Mouse (Mus musculus) spleen, postnatal 14 days (tissue): ENCODE data around the gene Gm49361.
A peak's percentile ranks its signal among the peaks of the same experiment; 100 is the strongest.

Experiments used
- DNase-seq, 2 experiments: peaks; one replicate each; pipeline ENCODE4 v3.0.0; 2021 to 2022; ENCODE audit warnings: low spot score in 2 of 2

The Gm49361 gene

DNA sequence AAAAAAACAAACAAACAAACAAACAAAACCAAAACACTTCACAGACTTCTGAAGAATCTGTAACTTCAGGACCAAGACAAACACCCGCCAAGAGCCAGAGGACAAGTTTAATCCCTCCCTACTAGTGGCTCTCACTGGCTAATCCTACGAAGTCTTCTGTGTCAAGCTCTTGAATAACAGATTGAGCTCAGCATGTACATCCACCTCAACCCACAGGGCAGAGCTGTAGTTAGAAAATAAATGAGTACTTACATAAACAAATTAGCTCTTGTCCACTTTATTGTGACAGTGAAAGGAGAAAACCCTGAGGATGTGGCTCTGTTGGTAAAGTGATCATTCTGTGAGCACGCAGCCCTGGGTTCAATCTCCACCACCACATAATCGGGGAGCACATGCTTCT lies 124.2 kb downstream of the Gm49361 start:
- no peak for DNase-seq

DNA sequence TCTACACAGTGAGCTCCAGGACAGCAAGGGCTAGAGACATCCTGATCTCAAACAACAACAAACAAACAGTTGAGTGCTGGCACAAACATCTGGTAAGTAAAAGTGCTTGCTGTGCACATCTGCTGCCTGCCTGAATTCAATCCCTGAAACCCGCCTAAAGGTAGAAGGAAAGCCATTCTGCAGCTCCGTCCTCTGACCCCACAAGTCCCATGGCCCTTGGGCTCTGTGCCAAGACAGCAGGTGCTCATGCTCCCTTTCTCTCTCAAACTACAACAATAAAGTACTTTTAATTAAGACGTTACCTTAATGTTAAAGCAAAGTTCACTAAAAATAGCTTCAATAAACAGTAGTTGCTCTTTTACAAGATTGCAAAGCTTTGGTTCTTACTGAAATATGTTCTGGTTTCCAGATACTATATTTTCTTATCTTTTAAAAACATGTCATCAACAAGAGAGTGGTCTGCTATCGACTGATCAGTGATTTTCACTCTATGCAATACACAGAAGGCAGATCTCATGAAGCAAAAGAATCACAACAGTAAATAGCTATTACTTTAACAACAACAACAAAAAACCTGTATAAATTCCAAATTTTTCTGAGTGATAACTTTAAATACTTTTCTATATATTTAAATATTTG lies 125.2 kb downstream of the Gm49361 start:
- no peak for DNase-seq

DNA sequence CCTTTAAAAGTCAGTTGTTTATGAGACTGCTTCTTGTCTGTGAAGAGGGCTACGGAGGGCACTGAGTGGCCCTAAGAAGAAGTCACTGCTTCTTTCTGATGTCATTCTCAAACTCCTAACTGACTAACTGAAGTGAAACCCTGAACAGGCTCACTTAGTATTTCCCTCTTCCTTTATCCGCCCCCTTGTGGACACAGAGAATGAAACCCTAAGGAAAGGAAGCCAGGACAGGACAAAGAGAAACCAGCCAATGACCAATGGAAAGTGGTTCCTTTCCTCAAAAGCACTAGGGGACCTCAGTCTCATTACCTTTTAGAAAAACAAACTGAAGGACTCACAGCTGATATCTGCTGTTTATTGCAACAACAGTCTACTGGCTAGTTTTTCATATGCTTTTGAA lies 126.4 kb downstream of the Gm49361 start:
- no peak for DNase-seq

DNA sequence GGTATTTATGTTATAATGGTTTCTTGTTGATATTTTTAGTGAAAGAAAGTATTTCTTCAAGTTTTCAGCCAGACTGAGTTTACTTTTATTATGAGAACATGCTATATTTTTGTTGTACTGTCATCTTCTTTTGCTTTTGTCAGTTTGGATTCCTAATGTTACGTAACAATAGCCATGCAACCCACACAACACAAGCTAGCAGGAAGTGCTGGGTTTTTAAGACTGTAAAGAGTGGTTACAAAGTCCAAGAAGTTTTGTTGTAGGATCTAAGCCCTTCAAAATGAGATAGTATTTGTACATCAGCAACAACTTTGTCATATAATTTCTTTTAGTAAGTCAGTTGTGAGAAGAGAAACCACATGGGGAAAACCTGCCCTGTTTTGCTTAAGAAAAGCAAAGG lies 128.2 kb downstream of the Gm49361 start:
- no peak for DNase-seq

DNA sequence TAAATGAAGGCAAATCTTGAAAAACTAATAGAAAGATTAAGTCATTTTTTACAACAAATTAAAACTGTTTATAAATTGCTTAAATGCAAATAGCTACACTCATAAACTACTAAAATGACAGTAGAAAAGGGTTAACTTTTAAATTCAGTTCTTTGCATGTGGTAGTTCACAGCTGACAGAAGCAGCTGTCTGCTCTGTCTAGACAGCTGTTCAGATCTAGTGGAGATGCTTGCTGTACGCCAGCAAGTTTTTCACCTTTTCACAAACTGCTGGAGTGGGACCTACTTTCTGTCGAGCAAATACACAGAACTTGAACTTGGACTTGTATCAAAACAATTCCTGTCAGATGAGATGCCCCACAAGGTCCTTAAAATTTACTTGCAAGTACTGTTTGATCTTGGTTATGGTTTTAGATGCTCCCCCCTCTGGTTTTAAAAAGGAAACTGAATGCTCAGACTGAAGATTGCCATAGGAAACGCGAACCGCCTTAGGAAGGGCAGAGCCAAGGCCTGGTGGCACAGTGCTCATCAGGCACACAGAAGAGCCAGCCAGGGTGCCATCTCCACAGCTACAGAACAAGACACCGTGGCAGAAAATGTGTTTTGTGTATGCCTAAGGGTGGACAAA lies 129.5 kb downstream of the Gm49361 start:
- no peak for DNase-seq

DNA sequence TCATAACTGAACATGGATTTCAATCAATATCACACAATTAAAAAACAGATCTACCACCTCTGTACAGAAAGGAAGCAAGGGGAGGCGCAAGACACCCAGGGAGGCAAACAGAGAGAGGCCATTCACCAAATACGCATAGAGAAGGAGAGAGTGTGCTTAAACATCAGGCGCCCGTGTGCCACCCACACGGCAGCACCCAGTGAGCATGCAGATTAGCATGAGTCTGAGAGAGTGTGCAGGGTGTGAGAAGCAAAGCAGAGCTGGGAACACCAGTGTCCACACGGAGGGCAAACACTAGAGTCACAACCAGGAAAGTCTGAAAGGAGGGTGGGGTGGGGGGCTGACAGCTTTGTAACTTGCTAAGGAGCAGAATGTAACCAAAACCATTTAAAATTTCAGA lies 130.1 kb downstream of the Gm49361 start:
- DNase-seq, result no peak

DNA sequence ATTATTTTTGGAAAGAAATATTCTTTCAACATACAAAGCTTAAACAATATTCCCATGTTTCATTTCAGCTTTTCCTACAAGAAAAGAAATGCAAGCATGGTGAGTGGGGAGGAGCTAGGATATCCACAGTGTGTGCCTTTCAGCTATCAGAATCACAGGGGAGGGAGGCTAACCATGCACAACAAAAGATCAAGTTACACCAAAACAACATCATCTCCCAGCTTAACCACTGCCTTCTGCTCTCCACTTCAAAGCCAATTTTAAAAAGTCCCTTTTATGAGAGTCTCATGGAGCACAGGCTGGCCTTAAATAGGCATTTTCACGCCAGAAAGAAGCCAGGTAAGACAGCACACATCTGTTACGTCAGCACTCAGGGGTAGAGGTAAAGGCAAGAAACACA lies 134.9 kb downstream of the Gm49361 start:
- no peak for DNase-seq

DNA sequence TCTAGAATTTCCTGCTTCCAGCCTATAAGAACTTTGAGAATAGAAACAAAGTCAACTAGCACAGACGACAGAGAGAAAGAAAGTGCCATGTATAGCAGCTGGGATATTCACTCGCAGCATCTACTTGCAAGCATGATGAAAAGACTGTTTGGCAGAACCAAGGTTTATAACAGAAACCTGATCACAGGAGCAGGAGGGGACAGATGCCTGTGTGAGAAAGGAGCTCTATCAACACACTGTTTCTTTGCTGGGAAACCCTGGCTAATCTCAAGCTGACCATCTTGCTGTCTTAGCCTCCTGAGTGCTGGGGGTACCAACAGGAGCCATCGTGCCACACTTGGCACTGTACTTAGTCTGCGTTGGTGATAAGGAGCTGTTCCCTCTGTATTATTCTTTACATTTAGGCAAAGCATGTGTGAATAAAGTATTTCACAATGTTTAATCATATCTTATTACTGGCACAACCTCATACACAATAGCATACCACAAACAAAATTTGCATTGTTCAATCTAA lies 136.0 kb downstream of the Gm49361 start:
- no peak for DNase-seq

DNA sequence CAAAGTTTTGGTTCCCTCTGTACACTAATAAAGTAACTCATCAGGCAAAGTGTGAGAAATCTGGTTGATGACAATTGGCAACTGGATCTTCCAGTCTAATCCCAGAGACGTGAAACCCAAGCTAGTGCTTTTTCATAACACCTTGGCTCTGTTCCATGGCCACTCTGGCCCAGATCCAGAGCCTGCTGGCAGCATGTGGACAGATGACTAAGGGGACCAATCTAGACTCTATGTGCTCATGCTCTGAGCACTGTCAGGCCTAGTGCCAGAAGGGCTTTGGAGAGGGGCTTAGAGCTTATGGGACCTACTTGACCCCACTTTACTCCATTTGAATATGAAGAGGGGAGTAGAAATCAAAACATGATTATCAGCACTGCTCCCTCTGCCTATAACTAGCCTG lies 138.4 kb downstream of the Gm49361 start:
- DNase-seq, result peak; percentile 26 to 36

DNA sequence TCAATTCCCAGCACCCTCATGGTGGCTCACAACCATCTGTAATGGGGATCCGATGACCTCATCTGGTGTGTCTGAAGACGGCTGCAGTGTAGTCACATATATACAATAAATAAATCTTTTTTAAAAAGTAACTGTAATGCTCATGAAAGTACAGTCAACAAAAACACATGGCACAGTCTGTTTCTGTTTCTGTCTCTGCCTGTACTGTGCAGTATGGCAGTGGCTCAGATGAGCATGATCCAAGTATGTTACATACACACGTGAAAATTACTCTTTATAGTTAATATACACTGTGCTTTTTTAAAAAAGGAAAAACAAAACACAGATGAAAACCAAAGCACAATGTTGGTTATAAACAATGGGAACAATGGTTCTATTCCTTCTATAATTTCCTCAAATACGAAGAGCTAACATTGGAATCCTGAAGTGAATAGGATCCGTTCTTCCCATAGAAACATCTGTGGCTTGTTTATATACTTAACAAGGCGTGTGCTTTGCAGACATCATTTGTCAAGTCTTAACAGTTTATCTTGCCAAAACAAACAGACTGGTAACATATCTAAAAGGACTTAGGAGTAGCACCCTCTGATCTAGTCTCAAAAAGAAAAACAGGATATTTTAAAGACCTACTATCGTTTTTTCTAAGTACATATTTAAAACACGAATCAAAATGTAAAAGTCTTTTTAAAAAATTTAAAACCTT lies 139.1 kb downstream of the Gm49361 start:
- no peak for DNase-seq

DNA sequence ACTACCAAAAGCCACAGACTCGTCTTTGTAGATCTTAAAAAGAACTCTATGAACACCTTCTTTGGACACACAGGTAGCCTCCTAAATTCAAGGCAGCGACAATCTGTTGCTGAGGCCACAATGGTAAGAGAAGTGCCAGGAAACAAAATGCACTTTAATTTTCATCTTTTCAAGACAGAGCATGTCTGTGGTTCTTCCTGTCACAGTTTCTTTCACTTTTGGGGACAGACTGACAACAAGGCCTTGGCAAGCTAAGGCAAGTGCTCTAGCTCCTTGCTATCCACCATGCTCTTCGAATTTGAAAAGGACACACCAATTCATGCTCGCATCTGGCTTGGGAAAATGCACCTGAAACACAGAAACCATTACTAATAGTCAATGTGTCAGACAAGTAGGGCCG lies 152.6 kb downstream of the Gm49361 start:
- DNase-seq, result no peak
